Mouse (Mus musculus) induced T-regulatory cell, adult 2 months (primary cell): Measurements from ENCODE around the gene Gm28044.
"Not testable (repeated sequence)": the region's sequence is repeated elsewhere in the genome, so short reads cannot be mapped to it uniquely, and the experiment has no call there.

Experiments
- DNase-seq: peaks from one replicate; pipeline ENCODE4 v3.0.0-alpha.2; 2012; ENCODE audit warnings: low read depth

Gm28044 gene

GRCm38 (mm10) chr13:67360131-67360744, at the start of gene Gm28044, which contains the start of gene Zfp953:
TSS of gene Gm28044 (minus strand) at chr13:67360536.
TSS of gene Zfp953 (minus strand) at chr13:67360605.
- DNase-seq, result peak; percentile 95

GRCm38 (mm10) chr13:67399183-67399903, 39.0 kb upstream of the Gm28044 start, which contains the start of gene Zfp429:
TSS of gene Zfp429 (minus strand) at chr13:67399819.
- peak; percentile 94 for DNase-seq

GRCm38 (mm10) chr13:67376255-67376654, 15.9 kb upstream of the Gm28044 start:
- not testable (repeated sequence) for DNase-seq

GRCm38 (mm10) chr13:67375050-67375911, 14.9 kb upstream of the Gm28044 start, which contains the start of the genes Gm28041 and Zfp456:
TSS of gene Gm28041 (minus strand) at chr13:67375733.
TSS of gene Zfp456 (minus strand) at chr13:67375810.
- peak; percentile 95 for DNase-seq

GRCm38 (mm10) chr13:67351854-67352253, 8.5 kb downstream of the Gm28044 start:
- no peak for DNase-seq

GRCm38 (mm10) chr13:67343422-67343821, 16.9 kb downstream of the Gm28044 start:
- DNase-seq, result no peak

- no peak for DNase-seq
Measured at GRCm38 (mm10) chr13:67332877-67333276, 27.5 kb downstream of the Gm28044 start.

GRCm38 (mm10) chr13:67332019-67332724, 28.2 kb downstream of the Gm28044 start, which contains the start of gene Zfp595:
TSS of gene Zfp595 (minus strand) at chr13:67332570.
- peak; percentile 95 for DNase-seq

GRCm38 (mm10) chr13:67306718-67307117, 53.6 kb downstream of the Gm28044 start:
- DNase-seq, result no peak

- peak; percentile 95 for DNase-seq
Measured at GRCm38 (mm10) chr13:67305822-67306672, 54.3 kb downstream of the Gm28044 start, which contains the start of gene Zfp457. TSS of gene Zfp457 (minus strand) at chr13:67306485.

- no peak for DNase-seq
Measured at GRCm38 (mm10) chr13:67278314-67278713, 82.0 kb downstream of the Gm28044 start, which contains the start of gene Zfp458. TSS of gene Zfp458 (minus strand) at chr13:67278466.

- DNase-seq, result peak; percentile 17
Measured at GRCm38 (mm10) chr13:67269383-67270065, 90.8 kb downstream of the Gm28044 start.

- DNase-seq, result peak; percentile 94
Measured at GRCm38 (mm10) chr13:67268568-67269369, 91.6 kb downstream of the Gm28044 start.
